Mouse (Mus musculus): ENCODE measurements at regions not wholly inside any gene's neighbourhood (a gene's known extent, or its start where the extent isn't known, plus 50 kb on each side); places are given as distances from the start of the nearest gene placed in this dataset.

DNA sequence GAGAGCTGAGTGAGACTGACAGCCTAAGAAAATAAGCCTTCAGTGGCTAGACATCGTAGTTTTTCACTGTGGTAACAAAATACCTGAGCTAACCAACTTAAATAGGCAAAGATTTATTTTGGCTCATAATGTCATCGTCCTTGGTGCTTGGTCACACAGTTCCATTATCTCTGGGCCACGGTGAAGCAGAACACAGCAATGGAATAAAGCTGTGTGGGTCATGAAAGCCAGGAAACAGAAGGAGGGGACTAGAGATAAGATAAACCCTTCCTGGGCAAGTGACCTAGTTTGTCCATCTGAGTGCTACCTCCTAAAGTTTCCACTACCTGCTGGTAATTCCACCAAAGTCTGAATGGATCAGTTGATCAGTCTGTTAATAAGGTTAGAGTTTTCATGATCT, 134.8 kb upstream of the Gm5129 start:
- ATAC-seq (ENCODE audit: low read depth) = no peak
- no peaks in the 10 kb centered on the region for H3K4me1 ChIP-seq (replicated peaks)
- no peak overlapping the region for H3K9ac ChIP-seq
- H3K27ac ChIP-seq (replicated peaks) = no peak overlapping the region
- H3K4me2 ChIP-seq = no peak overlapping the region
- WGBS = 76% methylated on average over 3 of the region's 3 CpGs
- H3K4me3 ChIP-seq = no peak overlapping the region
- no peaks in the 10 kb centered on the region for H3K9me3 ChIP-seq
- H3K27me3 ChIP-seq = no peaks in the 10 kb centered on the region
- H3K36me3 ChIP-seq = no peaks in the 10 kb centered on the region

DNA sequence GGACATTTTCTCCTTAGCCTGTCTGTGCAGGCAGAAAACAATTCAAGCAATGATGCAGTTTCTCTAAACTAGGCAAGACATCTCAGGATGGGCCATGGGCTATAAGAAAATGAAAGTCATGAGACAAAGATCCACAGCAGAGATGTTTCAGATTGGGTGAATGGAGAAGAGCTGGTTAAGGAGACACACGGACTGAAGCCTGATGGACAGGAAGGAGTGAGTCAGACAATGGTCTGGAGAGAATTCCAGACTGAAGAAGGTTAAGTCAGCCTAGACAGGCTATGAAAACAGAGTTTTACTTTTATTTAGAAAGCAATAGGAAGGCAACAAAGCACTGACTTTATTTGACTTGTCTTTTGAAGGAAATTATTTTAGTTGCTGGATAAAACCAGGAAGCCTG, 137.5 kb upstream of the Il6 start:
- no peak overlapping the region for H3K9ac ChIP-seq
- H3K36me3 ChIP-seq = no peaks in the 10 kb centered on the region
- no peak overlapping the region for H3K4me3 ChIP-seq
- ATAC-seq (ENCODE audit: low read depth) = no peak
- H3K4me2 ChIP-seq = no peak overlapping the region
- no peaks in the 10 kb centered on the region for H3K27me3 ChIP-seq
- H3K9me3 ChIP-seq = no peaks in the 10 kb centered on the region
- H3K27ac ChIP-seq (replicated peaks) = no peak overlapping the region
- 77% methylated on average over 1 of the region's 1 CpGs for WGBS
- no peaks in the 10 kb centered on the region for H3K4me1 ChIP-seq (replicated peaks)

DNA sequence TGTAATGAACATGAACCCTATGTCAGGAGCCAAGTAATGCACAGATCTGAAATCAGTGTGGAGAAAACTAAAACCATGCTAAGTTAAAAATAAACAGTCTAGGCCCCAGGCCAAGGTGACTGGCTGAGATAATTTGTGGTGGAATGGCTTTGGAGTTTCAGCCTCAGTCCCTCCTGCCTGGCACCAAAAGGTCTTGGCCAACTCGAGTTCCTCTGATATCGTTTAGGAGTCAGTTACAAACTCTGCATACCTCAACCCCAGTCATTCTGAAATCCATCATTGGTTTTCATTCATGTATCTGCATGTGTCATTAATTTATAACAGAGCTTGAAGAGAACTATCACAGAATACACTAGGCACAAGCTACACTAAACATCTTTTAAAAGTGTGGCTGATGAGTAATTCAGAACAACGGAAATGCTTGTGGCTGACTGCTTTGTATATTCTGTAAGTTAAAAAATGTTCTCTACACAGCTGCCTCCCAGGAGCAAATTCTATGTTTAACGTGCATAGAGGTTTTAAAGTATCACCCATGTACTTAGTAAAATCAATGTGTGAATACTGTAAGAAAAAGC, 125.6 kb upstream of the Il6 start:
- H3K4me3 ChIP-seq = no peak overlapping the region
- 83% methylated on average over 4 of the region's 4 CpGs for WGBS
- no peaks in the 10 kb centered on the region for H3K4me1 ChIP-seq (replicated peaks)
- no peak for ATAC-seq (ENCODE audit: low read depth)
- no peaks in the 10 kb centered on the region for H3K27me3 ChIP-seq
- no peaks in the 10 kb centered on the region for H3K36me3 ChIP-seq
- no peak overlapping the region for H3K27ac ChIP-seq (replicated peaks)
- no peaks in the 10 kb centered on the region for H3K9me3 ChIP-seq
- no peak overlapping the region for H3K4me2 ChIP-seq
- H3K9ac ChIP-seq = no peak overlapping the region

DNA sequence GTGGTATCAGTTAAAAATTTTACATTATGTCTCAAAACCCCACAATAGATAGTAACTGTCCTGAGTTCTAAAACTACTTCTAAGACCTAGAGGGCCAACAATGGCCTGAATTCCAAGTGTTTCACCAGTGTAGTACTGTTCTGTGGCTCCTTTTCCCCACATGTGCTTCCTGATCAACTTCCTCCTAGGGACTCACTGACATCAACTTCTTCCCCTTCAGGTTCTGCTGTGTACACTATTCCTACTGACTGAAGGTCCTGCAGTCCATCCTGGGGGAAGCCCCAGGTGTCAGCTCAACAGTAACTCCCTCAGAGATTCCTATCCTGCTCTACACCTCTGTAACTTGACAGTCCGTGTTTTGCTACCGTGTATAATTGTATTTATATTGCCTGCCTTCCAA, 120.6 kb upstream of the Il6 start:
- no peaks in the 10 kb centered on the region for H3K36me3 ChIP-seq
- no peaks in the 10 kb centered on the region for H3K9me3 ChIP-seq
- WGBS = 83% methylated on average over 2 of the region's 2 CpGs
- no peak overlapping the region for H3K27ac ChIP-seq (replicated peaks)
- ATAC-seq (ENCODE audit: low read depth) = no peak
- H3K4me3 ChIP-seq = no peak overlapping the region
- no peak overlapping the region for H3K4me2 ChIP-seq
- no peak overlapping the region for H3K9ac ChIP-seq
- peaks cover 5% of the 10 kb centered on the region for H3K4me1 ChIP-seq (replicated peaks)
- no peaks in the 10 kb centered on the region for H3K27me3 ChIP-seq

DNA sequence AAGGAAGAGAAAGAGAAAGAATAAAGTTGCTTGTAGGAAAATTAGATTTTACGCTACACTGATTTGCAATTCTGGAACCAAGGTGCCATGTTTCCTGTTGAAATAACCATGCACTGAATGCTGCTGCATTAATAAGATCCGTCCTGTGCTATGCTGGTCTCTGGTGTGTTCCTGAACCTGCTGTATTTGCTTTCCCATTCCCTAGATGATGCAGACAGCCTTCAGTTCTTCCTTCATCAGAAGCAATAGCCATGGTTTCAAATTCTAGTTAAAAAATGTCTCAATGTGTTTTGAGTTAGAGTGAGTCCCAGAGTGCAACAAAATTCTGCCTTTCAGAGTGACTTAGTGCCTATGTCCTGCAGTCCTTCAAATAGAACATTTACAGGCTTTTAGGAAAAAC, 120.1 kb upstream of the Il6 start:
- no peaks in the 10 kb centered on the region for H3K9me3 ChIP-seq
- H3K27me3 ChIP-seq = no peaks in the 10 kb centered on the region
- no peak overlapping the region for H3K9ac ChIP-seq
- WGBS = 83% methylated on average over 2 of the region's 2 CpGs
- peaks cover 5% of the 10 kb centered on the region for H3K4me1 ChIP-seq (replicated peaks)
- no peaks in the 10 kb centered on the region for H3K36me3 ChIP-seq
- H3K27ac ChIP-seq (replicated peaks) = no peak overlapping the region
- no peak for ATAC-seq (ENCODE audit: low read depth)
- no peak overlapping the region for H3K4me3 ChIP-seq
- no peak overlapping the region for H3K4me2 ChIP-seq

DNA sequence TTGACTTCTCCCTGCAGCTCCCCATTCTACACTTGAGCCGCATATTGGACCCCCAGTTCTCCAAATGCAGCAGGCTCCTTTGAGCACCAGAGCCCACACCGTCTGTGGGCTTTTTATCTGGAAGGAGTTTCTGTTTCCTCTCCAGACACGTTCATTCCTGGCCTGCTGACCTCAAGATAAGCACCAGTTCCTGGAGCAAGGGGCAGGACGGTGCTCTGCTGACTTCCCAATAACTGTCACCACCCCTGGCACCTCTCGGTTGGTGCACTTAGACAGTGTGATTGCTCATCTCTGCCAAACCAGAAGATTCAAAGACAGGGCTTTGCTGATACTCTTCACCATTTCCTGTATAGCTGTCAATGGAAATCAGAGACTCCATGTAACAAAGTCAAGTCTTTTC, 119.1 kb upstream of the Il6 start:
- H3K9ac ChIP-seq = no peak overlapping the region
- no peak for ATAC-seq (ENCODE audit: low read depth)
- H3K4me2 ChIP-seq = no peak overlapping the region
- H3K9me3 ChIP-seq = no peaks in the 10 kb centered on the region
- H3K36me3 ChIP-seq = no peaks in the 10 kb centered on the region
- peaks cover 5% of the 10 kb centered on the region for H3K4me1 ChIP-seq (replicated peaks)
- H3K4me3 ChIP-seq = no peak overlapping the region
- WGBS = 77% methylated on average over 5 of the region's 5 CpGs
- no peaks in the 10 kb centered on the region for H3K27me3 ChIP-seq
- no peak overlapping the region for H3K27ac ChIP-seq (replicated peaks)

DNA sequence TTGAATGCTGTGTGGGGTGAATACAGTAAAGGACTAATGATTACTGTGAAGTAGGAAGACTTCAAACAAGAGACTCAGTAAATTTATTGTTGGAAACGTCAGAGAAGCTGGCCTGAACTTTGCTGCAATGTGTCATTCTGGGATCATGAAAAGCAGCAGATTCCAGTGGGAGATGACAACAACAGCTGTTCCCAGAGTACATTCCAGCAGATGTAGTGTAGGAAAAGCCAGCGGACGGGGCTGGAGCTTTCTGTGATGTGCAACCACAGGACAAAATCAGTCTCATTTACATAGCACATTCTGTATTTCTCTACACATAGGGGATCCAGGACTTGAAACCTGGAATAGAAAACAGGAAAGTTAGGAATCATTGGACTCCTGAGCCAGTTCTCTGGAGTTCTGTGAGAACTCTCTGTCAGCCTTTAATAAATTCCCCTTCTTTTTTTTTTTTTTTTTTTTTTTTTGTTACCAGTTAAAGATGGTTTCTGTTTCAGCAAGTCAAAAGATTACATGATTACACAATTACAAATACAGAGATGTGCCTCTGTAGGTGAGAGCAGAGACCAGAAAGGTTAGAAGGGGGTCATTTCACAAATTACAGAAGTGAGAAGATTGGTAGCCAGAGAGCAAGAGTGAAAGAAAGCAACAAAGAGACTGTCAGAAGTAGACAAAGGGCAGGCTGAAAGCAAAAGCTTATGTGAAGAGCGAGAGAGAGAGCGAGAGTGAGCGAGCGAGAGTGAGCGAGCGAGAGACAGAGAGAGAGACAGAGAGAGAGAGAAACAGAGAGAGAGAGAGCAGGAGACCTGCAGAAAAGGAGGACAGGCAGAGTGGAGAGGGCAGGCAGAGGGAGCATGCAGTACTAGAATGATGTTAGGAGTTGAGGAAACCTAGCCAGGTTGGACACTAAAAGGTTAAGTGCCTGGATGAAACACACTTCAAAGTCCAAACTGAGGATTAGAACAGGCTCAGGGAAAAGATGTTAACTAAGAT, 118.0 kb upstream of the Il6 start:
- WGBS = 17% methylated on average over 9 of the region's 9 CpGs

DNA sequence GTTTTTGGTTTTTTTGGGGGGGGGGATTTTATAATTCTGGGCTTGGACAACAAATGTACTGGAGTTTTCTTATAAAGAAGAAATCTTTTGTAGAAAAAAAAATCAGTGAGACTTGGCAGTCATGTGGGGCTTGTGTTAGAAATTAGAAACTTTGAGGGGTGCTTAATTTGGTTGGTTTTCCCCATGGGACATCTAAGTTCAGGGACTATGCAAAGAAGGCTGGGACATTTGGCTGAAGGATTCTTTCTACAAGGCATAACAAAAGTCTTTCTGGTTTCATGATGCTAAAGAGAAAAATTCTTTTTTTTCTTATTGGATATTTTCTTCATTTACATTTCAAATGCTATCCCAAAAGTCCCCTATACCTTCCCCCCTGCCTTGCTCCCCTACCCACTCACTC, 115.3 kb upstream of the Il6 start:
- H3K4me1 ChIP-seq (replicated peaks) = peaks cover 5% of the 10 kb centered on the region
- no peaks in the 10 kb centered on the region for H3K27me3 ChIP-seq
- H3K9ac ChIP-seq = no peak overlapping the region
- no peaks in the 10 kb centered on the region for H3K36me3 ChIP-seq
- H3K4me2 ChIP-seq = no peak overlapping the region
- H3K27ac ChIP-seq (replicated peaks) = no peak overlapping the region
- ATAC-seq (ENCODE audit: low read depth) = no peak
- H3K4me3 ChIP-seq = no peak overlapping the region
- H3K9me3 ChIP-seq = no peaks in the 10 kb centered on the region

More for the DNA sequence above, 118.0 kb upstream of the Il6 start:
- Histone ChIP-seq H3K4me3 (no peak overlapping the region), H3K27ac (replicated peaks) (no peak overlapping the region), H3K27me3 (no peaks in the 10 kb centered on the region), H3K36me3 (no peaks in the 10 kb centered on the region), H3K9me3 (no peaks in the 10 kb centered on the region), H3K9ac (peak overlapping the region; percentile 22; the same call in 1 of the 2 replicates), H3K4me2 (peak overlapping the region; percentile 20; the same call in 1 of the 2 replicates), H3K4me1 (replicated peaks) (peaks cover 5% of the 10 kb centered on the region)
- no peak for ATAC-seq (ENCODE audit: low read depth)

DNA sequence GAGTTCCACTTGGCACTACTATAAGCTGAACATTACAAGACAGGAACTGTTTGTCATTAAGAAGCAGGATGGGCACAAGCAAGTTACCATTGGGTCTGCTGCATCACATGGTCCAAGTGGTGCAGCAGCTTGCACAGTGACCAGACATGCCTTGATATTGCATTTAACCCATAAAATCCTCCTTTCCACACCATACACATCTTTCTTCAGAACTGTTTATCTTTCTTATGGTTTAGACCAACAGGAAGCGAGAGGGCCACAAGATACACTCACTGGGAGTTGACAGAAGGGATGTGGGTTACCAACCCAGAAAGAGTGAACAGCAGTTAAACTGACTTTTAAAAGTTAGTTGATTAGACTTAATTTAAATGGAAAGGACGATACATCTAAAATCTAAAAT, 111.2 kb upstream of the Il6 start:
- Histone ChIP-seq H3K4me1 (replicated peaks) (no peaks in the 10 kb centered on the region), H3K9ac (no peak overlapping the region), H3K9me3 (no peaks in the 10 kb centered on the region), H3K4me2 (no peak overlapping the region), H3K36me3 (no peaks in the 10 kb centered on the region), H3K27me3 (no peaks in the 10 kb centered on the region), H3K27ac (replicated peaks) (no peak overlapping the region), H3K4me3 (no peak overlapping the region)
- WGBS = 82% methylated on average over 2 of the region's 2 CpGs
- ATAC-seq (ENCODE audit: low read depth) = no peak

DNA sequence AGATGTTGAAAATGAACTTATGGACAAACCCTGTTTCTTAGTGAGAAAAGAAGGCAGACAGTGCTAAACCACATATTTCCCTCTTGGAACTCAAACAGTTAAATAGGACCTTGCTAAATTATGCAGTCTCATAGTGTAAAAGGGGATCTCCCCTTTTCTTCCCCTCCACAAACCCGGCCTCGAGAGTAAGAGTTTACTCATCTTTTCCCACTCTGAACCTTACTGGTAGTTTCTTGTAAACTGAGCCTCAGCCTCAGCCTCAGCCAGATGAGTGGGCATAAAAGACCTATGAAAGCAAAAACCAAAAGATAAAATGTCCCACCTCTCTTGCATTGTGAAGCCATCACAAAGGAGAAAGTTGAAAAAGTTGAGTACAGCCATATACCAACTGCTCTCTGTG, 92.6 kb upstream of the Il6 start:
- WGBS = 81% methylated on average over 2 of the region's 2 CpGs
- no peak for ATAC-seq (ENCODE audit: low read depth)
- H3K9ac ChIP-seq = no peak overlapping the region

DNA sequence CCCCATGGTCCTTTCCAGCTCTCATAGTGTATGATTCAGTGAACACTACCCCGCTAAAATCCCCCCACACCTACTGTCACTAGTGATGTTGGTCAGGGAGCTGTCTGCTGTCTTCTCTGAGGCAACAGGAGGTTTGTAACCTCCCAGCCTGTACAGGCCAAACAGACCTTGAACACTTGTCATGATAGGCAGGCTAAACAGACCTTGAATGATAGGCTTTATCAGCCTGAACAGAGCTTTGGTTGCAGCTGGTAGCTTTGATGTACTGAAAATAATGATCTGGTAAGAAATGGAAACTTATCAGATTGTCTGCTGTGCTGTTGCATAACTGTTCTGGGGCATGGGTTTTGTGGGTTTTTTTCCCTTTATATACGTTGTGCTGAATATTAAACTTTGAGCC, 87.4 kb upstream of the Il6 start:
- no peaks in the 10 kb centered on the region for H3K36me3 ChIP-seq
- no peak overlapping the region for H3K4me2 ChIP-seq
- no peaks in the 10 kb centered on the region for H3K27me3 ChIP-seq
- H3K27ac ChIP-seq (replicated peaks) = no peak overlapping the region
- H3K4me1 ChIP-seq (replicated peaks) = no peaks in the 10 kb centered on the region
- H3K9me3 ChIP-seq = no peaks in the 10 kb centered on the region
- no peak overlapping the region for H3K4me3 ChIP-seq
- H3K9ac ChIP-seq = no peak overlapping the region
- WGBS = 74% methylated on average over 2 of the region's 2 CpGs
- no peak for ATAC-seq (ENCODE audit: low read depth)

More for the DNA sequence above, 92.6 kb upstream of the Il6 start:
- no peak overlapping the region for H3K4me2 ChIP-seq
- H3K36me3 ChIP-seq = no peaks in the 10 kb centered on the region
- no peak overlapping the region for H3K27ac ChIP-seq (replicated peaks)
- no peaks in the 10 kb centered on the region for H3K4me1 ChIP-seq (replicated peaks)
- H3K9me3 ChIP-seq = peaks cover 10% of the 10 kb centered on the region; the same call in 1 of the 2 replicates
- H3K4me3 ChIP-seq = no peak overlapping the region
- H3K27me3 ChIP-seq = no peaks in the 10 kb centered on the region

DNA sequence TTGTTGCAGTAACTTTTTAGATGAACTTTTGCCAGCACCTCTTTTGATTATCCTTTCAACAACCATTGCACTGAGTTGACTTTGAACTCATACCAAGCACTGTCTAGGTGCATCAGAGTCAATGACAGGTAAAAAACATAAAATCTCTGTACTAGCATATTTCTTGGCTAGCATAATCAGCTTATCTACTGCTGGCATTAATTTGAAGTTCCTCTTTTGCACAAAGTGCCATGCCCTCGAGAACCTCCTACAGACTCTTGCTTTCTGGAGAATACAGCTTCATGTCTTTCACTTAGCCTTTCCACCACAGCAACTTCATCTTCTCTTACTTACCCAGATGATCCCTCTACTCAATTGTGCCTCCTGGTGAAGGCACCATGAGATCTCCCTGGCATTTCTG, 85.3 kb upstream of the Il6 start:
- no peak overlapping the region for H3K4me2 ChIP-seq
- H3K9me3 ChIP-seq = no peaks in the 10 kb centered on the region
- ATAC-seq (ENCODE audit: low read depth) = no peak
- WGBS = 77% methylated on average over 1 of the region's 1 CpGs
- H3K4me3 ChIP-seq = no peak overlapping the region
- H3K9ac ChIP-seq = no peak overlapping the region
- no peaks in the 10 kb centered on the region for H3K36me3 ChIP-seq
- H3K27ac ChIP-seq (replicated peaks) = no peak overlapping the region
- no peaks in the 10 kb centered on the region for H3K4me1 ChIP-seq (replicated peaks)
- H3K27me3 ChIP-seq = no peaks in the 10 kb centered on the region

Data from neural tube, embryonic 13.5 days (tissue).